Mouse (Mus musculus): ENCODE data around the gene Stat5b.

Gene Stat5b

DNA sequence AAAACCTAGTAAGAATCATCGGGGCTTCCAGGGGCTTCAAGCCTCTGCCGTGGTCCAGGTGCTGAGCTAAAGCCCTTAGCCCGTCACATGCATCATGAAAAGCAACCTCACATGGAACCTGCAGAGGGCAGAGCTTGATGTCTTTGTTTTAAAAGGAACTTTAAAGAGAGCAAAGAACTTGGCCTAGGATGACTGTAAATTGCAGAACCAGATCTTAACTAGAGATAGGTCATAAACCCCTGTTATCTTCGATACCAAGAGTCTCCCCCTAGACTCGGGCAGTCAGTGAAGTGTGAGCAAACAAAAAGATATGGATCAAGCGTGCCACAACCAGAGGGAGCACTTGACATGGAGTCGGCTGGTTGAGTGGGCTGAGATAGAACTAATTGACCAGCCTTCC is 15.1 kb upstream of the Stat5b start:
- DNase-seq (ENCODE audit: low spot score), result no peak

GRCm38 (mm10) chr11:100863141-100863540 is 12.6 kb upstream of the Stat5b start:
- no peak for DNase-seq (ENCODE audit: low spot score)

GRCm38 (mm10) chr11:100861836-100862235 is 11.3 kb upstream of the Stat5b start:
- no peak for DNase-seq (ENCODE audit: low spot score)

DNA sequence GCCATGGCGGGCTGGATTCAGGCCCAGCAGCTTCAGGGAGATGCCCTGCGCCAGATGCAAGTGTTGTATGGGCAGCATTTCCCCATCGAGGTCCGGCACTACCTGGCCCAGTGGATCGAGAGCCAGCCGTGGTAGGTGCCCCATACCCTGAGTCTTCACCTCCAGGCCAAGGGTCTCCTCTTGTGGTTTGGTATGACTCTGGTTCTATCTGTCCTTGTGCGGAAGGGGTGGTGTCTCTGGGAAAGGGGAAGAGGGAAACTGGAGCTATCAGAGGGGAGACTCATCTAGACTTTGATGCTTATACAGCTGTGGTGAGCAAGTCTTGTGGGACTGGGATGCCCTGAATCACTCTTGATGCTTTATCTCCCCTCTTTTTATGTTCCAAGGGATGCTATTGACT is 10.8 kb upstream of the Stat5b start:
- no peak for DNase-seq (ENCODE audit: low spot score)

GRCm38 (mm10) chr11:100860198-100861048 is 9.9 kb upstream of the Stat5b start:
- DNase-seq (ENCODE audit: low spot score), result no peak

DNA sequence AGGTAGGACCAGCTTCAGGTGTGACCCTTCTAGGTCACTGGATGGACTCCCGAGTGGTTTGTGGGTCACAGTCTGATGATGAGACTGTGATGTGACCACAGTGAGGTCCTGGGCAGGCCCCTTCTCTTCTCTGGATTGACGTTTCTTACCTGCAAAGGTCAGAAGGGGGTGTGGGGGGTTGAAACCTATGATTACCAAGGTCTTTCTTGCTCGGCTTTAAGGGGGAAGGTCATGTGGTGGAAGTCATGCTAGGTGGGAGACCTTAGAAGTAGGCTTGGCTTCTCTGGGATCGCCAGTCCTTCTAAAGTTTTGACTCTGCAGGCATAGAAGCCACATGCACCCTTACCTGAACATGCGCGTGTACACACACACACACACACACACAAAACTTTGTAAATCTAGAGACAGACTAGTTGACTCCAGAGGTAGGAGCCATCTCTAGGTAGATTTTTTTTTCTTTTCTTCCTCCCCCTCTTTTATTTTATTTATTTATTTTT is 9.1 kb upstream of the Stat5b start:
- no peak for DNase-seq (ENCODE audit: low spot score)

DNA sequence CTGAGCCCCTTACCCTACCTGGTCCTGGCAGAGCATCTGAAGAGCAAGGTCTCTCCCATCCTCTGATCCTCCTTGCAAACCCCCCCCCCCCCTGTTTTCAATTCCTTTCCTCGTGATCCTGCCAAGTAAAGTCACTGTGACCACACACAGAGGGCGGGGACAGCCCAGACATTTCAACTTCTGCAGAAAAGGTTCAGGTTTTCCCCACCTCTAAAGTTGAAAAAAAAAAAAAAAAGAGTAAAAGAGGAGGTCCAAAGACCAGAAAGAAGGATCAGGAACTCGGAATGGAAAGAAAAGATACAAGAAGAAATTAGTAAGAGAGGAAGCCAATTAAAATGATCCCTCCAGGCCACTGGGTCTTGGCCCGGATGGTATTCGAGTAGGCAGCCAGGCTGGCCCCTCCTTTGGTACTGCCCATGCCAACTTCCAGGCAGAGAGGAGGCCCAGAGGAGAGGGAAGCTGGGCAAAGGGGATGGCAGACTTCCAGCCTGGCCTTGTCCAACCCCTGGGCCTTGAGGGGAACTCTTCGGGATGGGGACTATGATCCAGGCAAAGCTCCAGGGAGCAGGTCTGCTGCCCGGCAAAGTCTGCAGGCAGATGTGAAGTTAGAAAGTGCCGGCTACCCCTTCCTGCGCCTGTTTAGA is 8.5 kb upstream of the Stat5b start, which contains the start of gene Stat5a:
Stat5a (plus strand) TSS at position 417 of the 644 bp plus-strand sequence.
- no peak for DNase-seq (ENCODE audit: low spot score)

- DNase-seq (ENCODE audit: low spot score), result no peak
These were observed 7.4 kb upstream of the Stat5b start for GRCm38 (mm10) chr11:100857960-100858359.

DNA sequence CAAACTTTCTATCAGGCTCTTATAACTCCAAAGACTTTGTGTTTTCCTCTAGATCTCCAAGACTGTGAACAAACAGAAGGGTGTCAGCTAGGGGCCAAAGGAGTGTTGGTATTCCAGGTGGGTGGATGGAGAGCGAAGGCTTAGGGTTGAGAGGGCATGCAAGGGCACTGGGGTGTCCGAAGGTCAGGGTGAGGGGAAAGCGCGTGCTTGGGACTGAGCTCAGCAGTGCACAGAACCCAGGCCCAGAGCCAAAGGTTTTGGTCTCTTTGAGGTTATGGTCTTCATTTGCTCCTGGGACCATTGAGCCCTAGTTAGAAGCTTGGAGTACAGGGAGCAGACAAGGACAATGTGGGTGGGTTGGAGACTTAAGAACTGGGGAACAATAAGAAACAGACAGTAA is 4.7 kb upstream of the Stat5b start:
- DNase-seq (ENCODE audit: low spot score), result no peak

DNA sequence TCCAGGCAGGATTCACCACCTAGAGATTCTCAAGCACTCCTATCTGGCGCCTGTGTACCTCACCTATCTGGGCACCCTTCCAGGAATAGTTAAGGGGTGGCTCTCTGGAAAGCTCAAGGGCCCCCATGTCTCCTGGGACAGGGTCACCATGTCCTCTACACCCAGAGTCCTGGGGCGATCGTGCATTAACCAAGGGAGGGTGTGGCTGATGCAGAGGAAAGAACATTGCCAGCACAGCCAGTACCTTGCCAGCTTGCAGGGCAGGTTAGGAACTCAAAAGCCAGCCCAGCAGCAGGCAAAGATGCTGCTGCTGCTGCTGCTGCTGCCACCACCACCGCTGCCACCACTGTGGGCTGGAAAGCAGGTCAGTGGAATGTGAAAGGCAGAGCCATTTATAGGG is 3.7 kb upstream of the Stat5b start:
- DNase-seq (ENCODE audit: low spot score), result no peak

DNA sequence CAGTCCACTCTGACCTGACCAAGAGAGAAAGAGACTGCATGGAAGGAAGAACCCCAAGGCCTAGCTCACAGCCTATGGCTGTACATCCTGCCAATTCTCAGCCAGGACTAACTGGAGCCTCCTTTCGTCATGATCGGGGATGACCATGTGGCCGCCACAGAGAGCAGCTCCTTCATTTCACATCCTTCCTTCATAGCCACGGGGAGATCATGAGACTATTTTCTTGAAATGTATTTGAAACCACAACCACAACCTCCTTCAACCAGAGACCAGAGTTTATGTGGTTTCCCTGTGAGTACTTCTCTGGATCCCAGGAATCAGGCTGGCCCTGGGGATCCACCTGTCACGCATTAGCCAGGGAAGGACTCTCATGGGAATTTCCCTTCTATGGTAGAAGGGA is 2.5 kb upstream of the Stat5b start:
- no peak for DNase-seq (ENCODE audit: low spot score)

DNA sequence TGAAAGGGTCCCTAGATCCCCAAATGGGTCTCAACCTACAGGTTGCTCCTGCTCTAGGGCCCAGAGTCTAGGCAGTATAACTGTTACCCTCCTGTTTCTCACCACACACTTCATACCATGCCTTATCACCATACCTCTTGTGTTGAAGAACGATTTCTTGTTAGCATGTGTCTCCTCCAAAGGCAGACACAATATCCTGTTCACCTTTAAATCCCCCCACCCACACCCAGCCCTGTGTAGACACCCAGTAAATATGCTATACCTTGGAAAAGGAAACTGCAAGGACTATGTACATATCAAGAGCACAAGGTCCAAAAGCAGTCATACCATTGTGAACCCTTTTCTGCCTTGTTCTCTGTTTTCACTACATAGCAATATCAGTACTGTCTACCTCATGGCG is 1.6 kb upstream of the Stat5b start:
- DNase-seq (ENCODE audit: low spot score), result no peak

DNA sequence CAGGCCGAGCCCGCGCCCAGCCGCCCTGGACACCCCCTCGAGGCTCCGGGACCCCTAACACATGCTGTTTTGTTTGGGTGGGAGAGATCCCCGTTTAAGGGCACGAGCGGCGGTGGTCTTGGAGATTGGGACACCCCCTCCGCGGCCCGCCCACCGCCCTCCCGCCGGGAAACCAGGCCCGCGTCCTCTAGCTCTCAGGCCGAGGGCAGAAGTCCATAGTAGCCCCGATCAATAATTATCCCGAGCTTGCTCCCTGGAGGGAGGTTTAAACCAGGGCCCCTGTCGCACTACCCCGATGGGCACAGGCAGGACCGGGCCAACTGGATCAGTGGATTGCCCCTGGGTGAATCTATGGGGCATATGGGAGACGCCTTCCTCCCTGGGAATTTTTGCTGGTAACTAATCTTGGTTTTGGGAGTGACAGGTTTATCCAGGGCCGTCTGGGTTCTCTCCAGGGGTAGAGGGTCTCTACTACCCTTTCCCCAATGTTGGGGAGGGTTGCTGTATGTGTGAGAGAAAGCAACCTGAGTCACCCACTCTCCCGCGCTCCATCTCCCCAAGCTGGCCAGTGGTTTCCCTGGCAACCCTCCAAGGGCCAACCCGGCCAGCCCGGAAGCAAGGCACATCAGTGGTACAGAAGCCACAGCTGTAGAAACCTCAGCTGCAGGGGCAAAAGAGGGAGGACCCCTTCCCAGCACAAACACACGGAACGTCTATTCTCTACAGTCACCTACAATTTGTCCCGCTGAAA is 429 bp upstream of the Stat5b start:
- no peak for DNase-seq (ENCODE audit: low spot score)

DNA sequence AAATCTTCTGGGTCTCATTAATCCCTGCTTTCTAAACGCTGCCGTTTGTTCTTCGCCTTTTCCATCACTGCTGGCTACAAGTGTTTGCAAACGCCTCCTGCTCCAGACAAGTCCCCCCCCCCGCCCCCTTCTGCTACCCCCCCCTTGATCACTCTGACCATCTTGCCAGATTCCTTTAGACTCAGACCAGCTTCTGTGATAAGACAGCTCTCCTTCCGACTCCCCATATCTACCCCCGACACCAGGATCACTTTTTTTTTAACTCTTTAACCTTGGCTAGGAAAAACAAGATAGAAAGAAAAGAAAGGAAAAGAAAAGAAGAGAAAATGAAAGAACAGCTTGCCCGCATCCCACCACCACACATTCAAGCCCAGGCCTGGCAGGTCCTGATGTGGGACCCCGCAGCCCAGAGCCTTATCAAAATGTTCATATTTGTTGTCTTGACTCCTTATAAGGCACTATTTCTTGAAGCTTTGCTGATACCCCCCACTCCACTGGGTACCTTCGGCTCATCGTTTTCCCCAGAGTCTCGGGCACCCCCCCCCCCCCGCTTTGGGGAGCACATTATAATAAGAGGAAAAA is 977 bp downstream of the Stat5b start:
- no peak for DNase-seq (ENCODE audit: low spot score)

GRCm38 (mm10) chr11:100848789-100849379 is 1.6 kb downstream of the Stat5b start:
- no peak for DNase-seq (ENCODE audit: low spot score)

DNA sequence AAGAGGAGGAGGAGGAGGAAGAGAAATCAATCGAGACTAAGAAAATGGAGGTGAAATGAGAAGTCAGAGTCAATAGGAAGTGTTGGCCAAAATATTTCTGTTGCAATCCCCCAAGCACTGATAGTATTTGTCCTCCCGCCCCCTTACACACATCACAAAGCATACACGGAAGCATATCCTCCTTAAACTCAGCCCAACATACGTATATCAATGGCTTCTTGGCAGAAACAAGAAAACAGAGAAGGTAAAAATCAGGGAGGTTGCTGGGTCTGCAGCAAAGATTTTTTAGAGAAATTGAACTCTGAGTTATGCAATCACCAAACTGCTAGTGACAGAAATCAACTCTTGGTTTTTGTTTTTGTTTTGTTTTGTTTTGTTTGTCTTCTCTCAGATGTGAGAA is 2.4 kb downstream of the Stat5b start:
- no peak for DNase-seq (ENCODE audit: low spot score)

DNA sequence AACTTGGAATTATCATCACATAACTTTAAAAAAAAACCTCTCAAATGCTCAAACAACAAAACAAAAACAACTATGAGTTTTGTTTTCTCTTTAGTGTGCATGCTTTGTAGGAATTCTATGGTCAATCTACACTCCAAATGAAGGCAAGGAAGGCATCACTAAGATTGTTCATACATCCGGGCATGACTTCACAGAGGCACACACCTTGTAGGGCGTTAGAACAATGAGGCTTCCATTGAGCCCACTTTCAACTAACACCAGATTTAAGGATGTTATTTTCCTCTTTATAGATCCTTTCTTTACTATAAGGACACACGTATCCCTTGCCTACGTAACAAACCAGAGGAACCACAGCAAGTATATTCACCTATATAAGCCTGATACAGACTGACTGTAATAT is 3.0 kb downstream of the Stat5b start:
- no peak for DNase-seq (ENCODE audit: low spot score)

GRCm38 (mm10) chr11:100845793-100846192 is 4.7 kb downstream of the Stat5b start:
- DNase-seq (ENCODE audit: low spot score), result no peak

GRCm38 (mm10) chr11:100844121-100844520 is 6.4 kb downstream of the Stat5b start:
- no peak for DNase-seq (ENCODE audit: low spot score)

GRCm38 (mm10) chr11:100843070-100843669 is 7.4 kb downstream of the Stat5b start:
- no peak for DNase-seq (ENCODE audit: low spot score)

DNA sequence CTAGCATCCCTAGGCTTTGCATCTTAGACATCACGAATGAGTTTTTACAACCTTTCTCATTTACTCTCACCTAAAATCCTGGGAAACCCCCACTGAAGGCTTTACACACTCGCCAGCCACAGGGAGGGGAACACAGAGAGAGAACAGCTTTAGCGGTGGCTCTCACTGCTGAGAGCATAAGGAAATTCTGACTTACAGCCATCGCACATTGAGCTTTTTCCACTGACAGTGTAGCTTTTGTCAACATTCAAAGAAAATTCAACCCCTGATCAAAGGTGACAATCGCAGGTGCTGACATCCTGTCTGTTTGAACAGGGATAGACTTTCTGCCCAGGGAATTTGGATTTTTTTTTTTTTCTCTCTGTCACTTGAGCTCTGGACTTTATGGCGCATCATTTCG is 8.5 kb downstream of the Stat5b start:
- no peak for DNase-seq (ENCODE audit: low spot score)

DNA sequence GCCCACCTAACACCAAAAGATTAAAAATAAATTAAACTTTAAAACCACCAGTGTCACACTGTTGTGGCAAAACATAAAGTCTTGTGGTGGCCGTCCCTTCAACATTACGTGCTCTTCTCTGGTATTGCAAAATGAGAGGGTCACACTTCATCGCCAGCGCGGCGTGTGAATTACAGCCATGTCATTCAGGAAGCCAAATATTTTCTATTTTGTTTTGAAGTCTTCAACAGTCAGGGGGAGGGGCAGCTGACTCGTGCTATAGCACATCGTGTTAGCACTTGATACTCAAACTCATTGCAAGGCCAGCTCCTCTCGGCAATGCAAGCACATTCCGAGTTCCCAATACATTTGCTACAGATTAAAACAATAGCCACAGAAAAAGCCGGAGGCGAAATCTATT is 9.7 kb downstream of the Stat5b start:
- DNase-seq (ENCODE audit: low spot score), result no peak

All from left cerebral cortex, adult 11 months (tissue).